In the genomic region with DNA sequence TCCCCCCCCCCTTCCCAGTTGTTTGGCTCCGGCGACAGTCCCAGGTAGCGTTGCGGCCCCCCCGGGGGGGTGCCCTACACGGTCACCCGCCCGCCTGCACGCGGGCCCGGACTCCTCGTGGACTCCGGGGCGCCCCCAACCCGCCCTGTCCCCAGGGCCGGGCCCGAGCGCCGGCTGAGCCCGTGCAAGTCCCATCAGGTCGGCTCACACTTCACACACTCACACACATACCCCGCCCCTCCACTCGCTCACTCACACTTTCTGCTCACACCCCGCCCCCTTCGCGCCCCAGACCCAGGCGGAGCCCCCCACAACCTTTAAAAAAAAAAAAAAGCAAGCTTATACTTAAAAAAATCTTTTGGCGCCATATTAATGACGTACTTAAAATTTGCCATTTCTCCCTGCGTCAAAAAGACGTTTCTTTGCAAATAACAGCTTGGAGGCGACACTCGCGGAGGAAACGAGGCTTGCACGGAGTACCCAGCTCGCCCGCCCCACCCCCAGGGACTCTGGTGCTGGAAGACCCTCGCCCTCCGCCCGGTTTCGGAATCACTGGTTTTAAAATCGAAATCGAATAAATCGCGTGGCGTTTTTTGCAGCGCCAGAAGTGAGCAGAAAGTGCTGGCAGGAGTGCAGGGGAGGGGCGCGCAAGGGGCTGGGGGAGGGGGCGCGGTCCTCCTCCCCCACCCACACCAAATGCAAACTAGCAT, we compare ENCODE assay signal across 7 mouse cellular contexts. TPM values are rescaled to one million over a fixed set of nuclear protein-coding genes. Genes with fewer than 3 reads are reported as not detected.
DNase-seq lines count a peak whose midpoint lies in the region; ATAC-seq lines count a peak whose summit lies in the region.

No protein-coding gene starts in this region.

- H3K36me3 ChIP-seq in limb, embryonic 10.5 days = no peaks in the 10 kb centered on the region
- no peaks in the 10 kb centered on the region for H3K36me3 ChIP-seq in midbrain, embryonic 12.5 days

- peak overlapping the region; percentile 100 for H3K4me2 ChIP-seq in midbrain, embryonic 12.5 days (replicated peaks)

- H3K4me1 ChIP-seq in limb, embryonic 10.5 days = peaks cover 52% of the 10 kb centered on the region
- H3K4me1 ChIP-seq in midbrain, embryonic 12.5 days = peaks cover 34% of the 10 kb centered on the region

- peak overlapping the region; percentile 74 for H3K4me3 ChIP-seq in limb, embryonic 10.5 days
- H3K4me3 ChIP-seq in midbrain, embryonic 12.5 days = peak overlapping the region; percentile 64

- peaks cover 69% of the 10 kb centered on the region for H3K27me3 ChIP-seq in limb, embryonic 10.5 days (ENCODE audit: low read depth, poor library complexity, severe bottlenecking)
- peaks cover 52% of the 10 kb centered on the region for H3K27me3 ChIP-seq in midbrain, embryonic 12.5 days

- DNase-seq in adrenal gland, adult 18-20 months (ENCODE audit: low spot score in 2 of 2) = peak; percentile 73 to 80
- peak; percentile 73 for DNase-seq in embryo, embryonic 11 days
- DNase-seq in heart, adult 18-20 months = peak; percentile 88
- DNase-seq in kidney, adult 18-20 months = peak; percentile 84
- DNase-seq in limb, embryonic 10.5 days (ENCODE audit: low spot score) = peak; percentile 59
- DNase-seq in skeletal muscle tissue, adult 2 months (ENCODE audit: low read depth, low spot score) = peak; percentile 75

- peak overlapping the region; percentile 71 for H3K9ac ChIP-seq in midbrain, embryonic 12.5 days (replicated peaks)

- under 1% methylated on average over 51 of the region's 52 CpGs for WGBS in limb, embryonic 10.5 days
- WGBS in midbrain, embryonic 12.5 days = 1% methylated on average over 33 of the region's 52 CpGs

- peak; percentile 57 for ATAC-seq in midbrain, embryonic 12.5 days (ENCODE audit: low FRiP score, low read depth)

- H3K27ac ChIP-seq in limb, embryonic 10.5 days = peak overlapping the region; percentile 78
- H3K27ac ChIP-seq in midbrain, embryonic 12.5 days (replicated peaks) = no peak overlapping the region

- H3K9me3 ChIP-seq in limb, embryonic 10.5 days (replicated peaks) = no peaks in the 10 kb centered on the region
- no peaks in the 10 kb centered on the region for H3K9me3 ChIP-seq in midbrain, embryonic 12.5 days

RNA-seq across cellular contexts. Expression of a gene that starts 0.5 kb away (rescaled TPM):
- total RNA-seq in adrenal gland, adult 18-20 months (2021) = 10 to 100 TPM; 19.2 to 19.7 TPM
- 10 to 100 TPM; 13.4 to 18.3 TPM for total RNA-seq in heart, adult 18-20 months (2021)
- polyA plus RNA-seq in limb, embryonic 10.5 days (2016; fragmentation: Nextera tagmentation; extraction: Ambion mirVana) = 0.69 and 0.78 TPM in 2 replicates
- polyA plus RNA-seq in midbrain, embryonic 12.5 days (2016; fragmentation: Nextera tagmentation; extraction: Ambion mirVana) = 0.43 and 0.48 TPM in 2 replicates
